In genomic region chr11:79528601-79529000, GRCm38 (mm10) we compare ENCODE assay signal across 16 mouse cellular contexts. TPM values are rescaled to one million over a fixed set of nuclear protein-coding genes. Genes with fewer than 3 reads are reported as not detected.
A peak's percentile ranks its signal among the peaks of the same experiment; 100 is the strongest.
DNase-seq lines count a peak whose midpoint lies in the region; TF ChIP-seq lines count a peak whose summit lies in the region.
"Had no signal": no experiment of that assay in that cellular context is flagged by ENCODE, and none has a peak within 500 bp of the region (broad histone marks: within the 10 kb centered on the region; RNA-seq: fewer than 3 reads in every experiment).

No protein-coding gene starts in this region.

- peak; percentile 76 for DNase-seq in heart, adult 11 months
- DNase-seq in heart, postnatal 10 days: no peak
- peak; percentile 63 to 66 for DNase-seq in spleen, postnatal 36 days (ENCODE audit: low spot score in 2 of 2)
- DNase-seq in spleen, postnatal 14 days (ENCODE audit: low spot score in 2 of 2): no peak
- DNase-seq in induced T-regulatory cell, adult 2 months (ENCODE audit: low read depth): peak; percentile 59
- no peak for DNase-seq in kidney, postnatal 36 days
- no peak for DNase-seq in right cerebral cortex, adult 18-20 months
- DNase-seq: adrenal gland, postnatal 10 days; cerebellum, postnatal 14 days; forebrain, postnatal 0 days; gastrocnemius, postnatal 14 days; thymus, postnatal 4 days had no signal

- H3K4me3 ChIP-seq in small intestine, adult 2 months (ENCODE audit: low read depth, low read length): no peak overlapping the region
- H3K4me3 ChIP-seq: heart, embryonic 12.5 days; limb, embryonic 13.5 days had no signal

- no peaks in the 10 kb centered on the region for H3K27me3 ChIP-seq in small intestine, adult 2 months (ENCODE audit: control insufficient read depth, insufficient read depth, low read length)
- H3K27me3 ChIP-seq: heart, embryonic 12.5 days; limb, embryonic 13.5 days had no signal

- 0 out of 2 replicates have a peak, but pooled peaks cover 2% of the 10 kb centered on the region for H3K36me3 ChIP-seq in small intestine, adult 2 months (ENCODE audit: control insufficient read depth, insufficient read depth, low read length)

- peak overlapping the region; percentile 78; the same call in 1 of the 2 replicates for H3K27ac ChIP-seq in small intestine, adult 2 months (ENCODE audit: insufficient read depth, low read depth, low read length)
- H3K27ac ChIP-seq: limb, embryonic 13.5 days had no signal

- peaks cover 11% of the 10 kb centered on the region; the same call in 1 of the 2 replicates for H3K4me1 ChIP-seq in small intestine, adult 2 months (ENCODE audit: control insufficient read depth, insufficient read depth, insufficient read length, low read length)
- H3K4me1 ChIP-seq: limb, embryonic 13.5 days had no signal

- intact Hi-C loops in heart, postnatal 10 days (cut with DNase I): no loop called here

- no peak for TF ChIP-seq CTCF in small intestine, adult 2 months (IDR thresholded peaks at IDR 0.05; ENCODE audit: extremely low read depth, insufficient read length, insufficient replicate concordance, low read depth, low read length)

- TF ChIP-seq POLR2A in small intestine, adult 2 months (IDR thresholded peaks at IDR 0.05; ENCODE audit: low read depth, low read length): no peak

- WGBS in small intestine, adult 2 months: 92% methylated on average over 3 of the region's 3 CpGs

RNA-seq across cellular contexts. Expression of gene Evi2, which starts 1.8 kb away (rescaled TPM):
- under 1 TPM; 0.10 TPM for total RNA-seq in heart, postnatal 10 days (2021)
- polyA plus RNA-seq in small intestine, adult 2 months (2012; rRNA removed): 0.34 and 1.7 TPM in 2 replicates
- total RNA-seq: forebrain, postnatal 0 days had no signal

RNA-seq across cellular contexts. Expression of gene Evi2a, which starts 1.8 kb away (rescaled TPM):
- 1 to 10 TPM in 1 of 2 experiments, under 1 TPM in 1; 0.81 to 2.0 TPM for total RNA-seq in heart, postnatal 10 days (2021)
- polyA plus RNA-seq in small intestine, adult 2 months (2012; rRNA removed): 3.1 and 4.0 TPM in 2 replicates

RNA-seq across cellular contexts. Expression of gene Evi2b, which starts 5.0 kb away (rescaled TPM):
- total RNA-seq in heart, postnatal 10 days (2021): 1 to 10 TPM in 1 of 2 experiments, under 1 TPM in 1; 0.77 to 1.2 TPM
- 5.3 TPM in 1 of 2 replicates, not detected in the other for polyA plus RNA-seq in small intestine, adult 2 months (2012; rRNA removed)
- polyA plus RNA-seq: heart, embryonic 12.5 days had no signal

RNA-seq across cellular contexts. Expression of gene Omg, which starts 24.7 kb away (rescaled TPM):
- not detected for total RNA-seq in heart, postnatal 10 days (2021)
- not detected in 2 replicates for polyA plus RNA-seq in small intestine, adult 2 months (2012; rRNA removed)
- total RNA-seq: gastrocnemius, postnatal 14 days; hematopoietic stem cell, adult 5-6 weeks had no signal

Comparison
In these comparisons a context has a peak if more than half of its experiments do, and no peak if none do; other contexts are left out.
1. DNase-seq: peak in heart, adult 11 months (single experiment), spleen, postnatal 36 days (2 of 2) and induced T-regulatory cell, adult 2 months (single experiment); none in heart, postnatal 10 days (0 of 2), spleen, postnatal 14 days (0 of 2), kidney, postnatal 36 days (0 of 2) and right cerebral cortex, adult 18-20 months (single experiment).